Mouse (Mus musculus): ENCODE results near the gene Hoxc6.

Hoxc6 gene

GRCm38 (mm10) chr15:103038701-103039480 lies 40.8 kb downstream of the Hoxc6 start:
- no peak for DNase-seq (ENCODE audit: low spot score)

DNA sequence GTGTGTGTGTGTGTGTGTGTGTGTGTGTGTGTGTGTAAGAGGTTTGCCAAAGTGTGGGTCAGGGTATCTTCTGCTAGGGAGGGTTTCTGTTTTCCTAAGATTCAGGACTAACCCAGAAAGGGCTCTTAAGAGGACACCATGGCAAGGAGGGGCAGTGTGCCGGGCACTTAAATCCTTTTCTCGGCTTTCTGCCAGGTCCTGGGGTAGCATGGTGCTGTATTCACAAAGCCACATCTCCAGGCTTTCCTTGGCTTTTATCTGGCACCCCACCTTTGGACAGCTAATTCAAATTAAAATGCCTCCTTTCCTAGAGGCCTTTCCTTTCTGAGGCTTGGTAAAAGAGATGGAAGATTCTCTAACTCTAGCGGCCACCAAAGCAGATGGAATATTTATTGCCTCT lies 41.6 kb downstream of the Hoxc6 start:
- DNase-seq (ENCODE audit: low spot score), result no peak

DNA sequence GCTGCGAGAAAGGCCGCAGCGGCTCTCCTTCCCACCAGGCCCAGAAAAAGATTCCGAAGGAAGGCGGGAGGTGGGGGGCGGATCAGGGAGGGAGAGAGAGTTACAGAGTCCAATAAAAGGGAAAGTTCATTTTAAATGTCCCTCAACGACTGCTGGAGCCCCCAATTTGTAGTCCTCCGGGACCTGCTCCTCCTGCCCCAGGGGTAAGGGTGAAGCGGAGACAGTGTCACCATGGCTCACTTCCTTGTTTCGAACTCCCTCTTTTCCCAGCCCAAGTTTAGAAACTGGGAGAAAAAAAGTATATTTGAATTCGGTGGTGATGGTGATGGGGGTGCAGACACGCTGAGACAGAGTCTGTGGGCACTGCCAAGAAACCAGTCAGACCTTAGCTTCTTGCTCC lies 42.5 kb downstream of the Hoxc6 start:
- DNase-seq (ENCODE audit: low spot score), result no peak

DNA sequence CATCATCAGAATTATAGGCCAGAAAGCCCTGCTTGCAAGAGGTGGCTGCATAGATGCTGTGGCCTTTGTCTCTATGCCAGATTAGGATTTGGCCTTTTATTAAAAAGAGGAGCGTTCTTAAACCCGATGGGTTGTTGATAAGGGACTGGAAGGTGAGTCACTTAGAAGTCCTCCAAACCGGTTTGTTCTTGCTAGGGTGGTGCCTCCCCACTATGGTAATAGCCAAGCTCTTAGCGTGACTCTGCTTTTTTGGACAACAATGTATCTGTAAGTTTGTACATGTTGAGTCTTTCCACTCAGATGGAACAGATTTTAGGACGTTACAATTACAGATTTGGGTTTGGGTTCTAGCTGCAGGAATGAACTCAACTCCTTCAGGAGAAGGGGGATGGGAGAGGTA lies 43.6 kb downstream of the Hoxc6 start:
- no peak for DNase-seq (ENCODE audit: low spot score)

GRCm38 (mm10) chr15:103042209-103042608 lies 44.2 kb downstream of the Hoxc6 start:
- DNase-seq (ENCODE audit: low spot score), result no peak

GRCm38 (mm10) chr15:103051670-103052069 lies 53.6 kb downstream of the Hoxc6 start:
- no peak for DNase-seq (ENCODE audit: low spot score)

DNA sequence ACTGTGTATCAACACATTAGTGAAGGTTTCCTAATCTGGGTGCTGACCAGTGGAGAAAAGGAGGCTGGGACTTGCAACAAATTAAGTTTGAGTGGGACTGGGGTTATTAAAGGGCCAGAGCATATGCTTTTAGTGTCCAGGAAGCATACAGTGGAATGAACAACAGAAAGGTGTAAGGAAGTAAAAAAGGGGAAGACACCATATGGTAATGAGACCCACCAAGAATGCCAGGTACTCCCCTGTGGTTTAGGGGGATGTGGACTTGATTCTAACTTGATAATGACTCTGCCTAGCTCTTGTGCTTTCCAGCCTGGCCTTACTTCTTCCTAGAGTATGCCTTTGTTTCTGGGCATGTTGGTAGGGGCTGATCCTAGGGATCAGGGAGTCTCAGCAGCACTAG lies 55.2 kb downstream of the Hoxc6 start:
- DNase-seq (ENCODE audit: low spot score), result no peak

DNA sequence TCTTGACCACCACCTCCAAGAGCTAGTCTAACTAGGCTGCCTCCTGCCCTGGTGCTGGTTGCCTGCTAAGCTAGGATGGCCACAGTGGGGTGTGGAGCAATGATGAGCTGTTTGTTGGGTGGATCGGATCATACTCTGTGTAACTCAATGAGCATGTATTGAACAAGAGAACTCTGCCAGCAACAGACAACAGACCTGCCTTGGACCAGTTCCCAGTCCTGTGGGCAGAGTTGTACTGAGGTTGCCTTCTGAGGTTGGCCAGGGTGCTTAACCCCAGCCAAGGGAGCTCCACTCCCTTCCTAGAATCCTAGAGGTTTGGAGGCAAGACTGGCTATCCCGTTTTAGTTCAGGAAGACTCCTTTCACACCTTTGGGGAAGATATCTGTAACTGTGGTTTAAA lies 58.3 kb downstream of the Hoxc6 start:
- DNase-seq (ENCODE audit: low spot score), result no peak

- DNase-seq (ENCODE audit: low spot score), result no peak
Observed at GRCm38 (mm10) chr15:103058715-103059114, 60.7 kb downstream of the Hoxc6 start.

- no peak for DNase-seq (ENCODE audit: low spot score)
Observed at GRCm38 (mm10) chr15:103059393-103059992, 61.4 kb downstream of the Hoxc6 start.

GRCm38 (mm10) chr15:103060021-103060340 lies 61.9 kb downstream of the Hoxc6 start:
- DNase-seq (ENCODE audit: low spot score), result no peak

DNA sequence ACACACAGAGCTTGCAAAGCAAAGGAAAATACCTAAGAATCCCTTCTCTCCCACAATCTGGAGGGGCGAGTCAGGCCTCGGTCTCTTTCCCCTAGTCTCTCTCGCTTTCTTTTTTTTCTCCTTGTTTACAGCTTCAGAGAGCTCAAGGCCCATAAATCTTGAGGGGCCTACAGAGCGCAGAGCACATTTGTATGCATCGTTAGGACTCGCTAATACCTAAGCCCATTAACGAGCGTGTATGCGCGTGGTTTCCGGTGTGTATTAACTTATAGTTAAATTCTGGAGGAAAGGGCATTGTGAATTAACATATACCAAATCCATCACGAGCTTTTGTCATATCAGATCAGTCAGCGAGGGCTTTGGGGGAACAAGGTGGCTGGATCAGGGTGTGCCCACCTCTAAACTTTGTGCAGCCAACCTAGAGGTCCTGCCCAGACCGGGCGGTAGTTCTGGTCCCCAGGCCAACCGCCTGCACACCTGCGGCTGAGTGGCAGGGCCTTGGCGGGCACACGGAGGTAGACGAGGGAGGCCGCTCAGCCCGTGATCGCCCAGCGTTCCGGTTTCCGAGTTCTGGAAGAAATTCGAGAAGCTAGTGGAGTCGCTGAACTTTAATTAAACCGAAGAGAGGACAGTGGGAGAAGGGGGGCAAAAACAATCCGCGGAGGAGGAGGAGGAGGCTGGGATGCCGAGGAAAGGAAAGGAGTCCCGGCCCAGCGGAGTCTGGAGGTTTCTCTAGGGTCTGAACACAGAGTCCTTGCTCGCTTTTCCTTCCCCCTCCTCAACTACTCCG lies 62.5 kb downstream of the Hoxc6 start:
- DNase-seq (ENCODE audit: low spot score), result peak; percentile 56

DNA sequence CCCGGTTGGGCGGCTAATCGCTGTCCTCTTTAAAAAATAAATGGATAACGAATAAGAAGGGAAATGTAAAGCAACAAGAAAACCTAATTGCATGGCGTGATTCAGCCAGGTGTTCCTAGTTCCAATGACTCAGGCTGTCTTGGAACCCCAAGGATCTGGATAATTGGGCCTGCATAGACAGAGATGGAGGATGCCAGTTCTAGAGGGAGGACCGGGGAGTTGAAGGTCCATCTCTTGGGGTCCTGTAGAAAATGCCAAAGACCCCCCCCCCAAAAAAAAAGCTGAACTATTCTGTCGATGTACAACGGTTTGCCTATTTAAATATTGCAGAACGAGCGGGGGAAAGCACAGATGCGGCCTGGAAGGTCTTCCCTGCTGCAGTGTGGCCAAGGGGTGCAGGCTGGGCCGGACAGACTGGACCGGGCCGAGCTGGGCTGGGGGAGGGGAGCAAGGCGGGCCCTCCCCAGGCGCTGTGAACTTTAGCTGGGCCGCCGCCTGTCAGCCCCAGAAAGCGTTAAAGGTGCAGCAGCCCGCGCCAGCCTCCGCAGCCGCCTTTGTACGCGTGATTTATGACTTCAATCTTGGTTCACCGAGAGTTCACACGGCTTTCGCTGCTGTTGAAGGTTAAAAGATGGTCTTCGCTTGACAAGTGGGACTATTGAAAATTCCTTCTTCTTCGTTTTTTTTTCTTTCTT lies 63.2 kb downstream of the Hoxc6 start:
- DNase-seq (ENCODE audit: low spot score), result peak; percentile 67

All from yolk sac, embryonic 10.5 days (tissue).